Mouse (Mus musculus): ENCODE data around the gene Fbxw7. TPM values are rescaled to one million over a fixed set of nuclear protein-coding genes. Genes with fewer than 3 reads are reported as not detected.

Gene Fbxw7
- polyA plus RNA-seq, 1 experiment from 2014 or later: 9.4 TPM

DNA sequence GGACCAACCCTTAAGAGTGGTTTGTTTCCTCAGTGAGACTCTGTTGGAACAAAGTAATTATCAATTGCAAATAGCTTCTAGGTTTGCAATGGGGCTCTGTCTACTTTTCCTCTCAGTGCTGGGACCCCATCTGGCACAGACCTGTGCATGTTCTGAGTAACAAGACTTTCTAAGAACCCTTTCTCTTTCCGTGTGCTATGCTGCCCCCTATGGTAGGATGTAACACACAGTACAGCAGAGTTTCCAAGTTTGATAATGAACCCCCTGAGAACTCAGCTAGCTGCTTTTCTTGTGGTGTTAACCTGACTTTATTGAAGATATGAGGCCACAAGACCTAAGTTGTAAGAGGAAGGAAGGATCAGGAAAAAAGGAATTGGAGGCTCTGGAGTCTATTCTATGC, 91.5 kb downstream of the Fbxw7 start:
- ATAC-seq (ENCODE audit: borderline replicate concordance, extremely low read depth, low FRiP score, low TSS enrichment): no peak
- 20% methylated on average over 1 of the region's 1 CpGs for WGBS
- Histone ChIP-seq H3K27ac (no peak overlapping the region), H3K9ac (no peak overlapping the region), H3K27me3 (no peaks in the 10 kb centered on the region), H3K9me3 (no peaks in the 10 kb centered on the region), H3K36me3 (no peaks in the 10 kb centered on the region), H3K4me1 (no peaks in the 10 kb centered on the region), H3K4me3 (no peak overlapping the region), H3K4me2 (no peak overlapping the region)

DNA sequence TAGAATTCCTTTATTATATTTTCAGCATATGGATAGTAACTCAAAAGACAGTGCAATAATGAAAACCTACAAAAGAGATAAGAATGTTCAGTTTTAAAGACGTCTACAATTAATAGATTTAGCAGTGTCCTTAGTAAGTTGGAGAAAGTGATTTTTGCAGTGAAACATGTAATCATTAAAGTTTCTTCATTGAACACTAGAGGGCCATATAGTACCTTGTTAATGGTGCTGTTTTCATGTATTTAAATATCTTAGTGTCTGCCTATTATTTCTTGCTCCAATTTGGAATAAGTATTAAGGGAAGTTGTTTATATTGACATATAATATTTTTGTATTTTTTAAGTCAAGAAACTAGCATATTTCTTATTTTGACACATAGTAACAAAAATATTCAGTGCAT, 99.2 kb downstream of the Fbxw7 start:
- no peak overlapping the region for H3K9ac ChIP-seq
- H3K36me3 ChIP-seq: no peaks in the 10 kb centered on the region
- no peak overlapping the region for H3K4me2 ChIP-seq
- peaks cover 3% of the 10 kb centered on the region; the same call in 1 of the 2 replicates for H3K4me1 ChIP-seq
- WGBS: 38% methylated on average over 1 of the region's 1 CpGs
- no peak for ATAC-seq (ENCODE audit: borderline replicate concordance, extremely low read depth, low FRiP score, low TSS enrichment)
- H3K9me3 ChIP-seq: no peaks in the 10 kb centered on the region
- H3K27me3 ChIP-seq: no peaks in the 10 kb centered on the region
- no peak overlapping the region for H3K27ac ChIP-seq
- H3K4me3 ChIP-seq: no peak overlapping the region

DNA sequence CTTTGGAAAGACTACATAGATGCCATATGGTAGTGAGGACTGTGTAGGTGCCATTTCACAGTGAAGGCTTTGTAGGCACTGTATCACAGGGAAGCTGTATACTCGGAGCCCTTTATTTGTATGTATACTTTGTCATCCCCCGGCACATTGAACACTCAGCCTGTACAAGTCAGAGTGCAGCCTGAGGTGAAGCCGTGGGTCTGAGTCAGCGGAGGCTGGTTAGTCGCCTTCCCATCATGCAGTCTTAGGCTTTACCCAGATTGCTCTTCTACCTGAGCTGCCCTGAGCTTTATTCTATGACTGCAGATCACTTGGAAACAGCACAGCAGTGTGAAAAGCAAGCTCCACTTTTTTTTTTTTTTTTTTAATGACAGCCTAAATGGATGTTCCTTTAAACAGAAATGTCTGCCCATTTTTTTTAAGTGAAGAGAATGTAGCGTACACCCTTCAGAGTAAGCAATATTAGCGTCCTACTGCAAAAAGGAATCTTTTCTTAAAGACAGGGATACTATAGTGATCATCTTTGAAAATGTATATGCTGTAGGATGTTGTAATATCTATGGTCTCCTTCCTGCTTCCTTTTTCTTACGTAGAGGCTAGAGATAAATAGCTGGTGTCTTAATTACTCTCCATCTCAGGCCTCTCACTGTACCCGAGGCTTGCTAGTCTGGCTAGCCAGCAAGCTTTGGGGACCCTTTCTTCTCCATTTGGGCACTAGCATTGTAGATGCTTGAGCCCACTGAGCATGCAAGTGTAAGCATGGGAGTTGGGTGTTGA, 103.0 kb downstream of the Fbxw7 start:
- Histone ChIP-seq H3K27ac (no peak overlapping the region), H3K36me3 (no peaks in the 10 kb centered on the region), H3K4me1 (peaks cover 5% of the 10 kb centered on the region; the same call in 1 of the 2 replicates), H3K4me2 (no peak overlapping the region), H3K27me3 (no peaks in the 10 kb centered on the region), H3K4me3 (no peak overlapping the region), H3K9ac (no peak overlapping the region), H3K9me3 (no peaks in the 10 kb centered on the region)
- no peak for ATAC-seq (ENCODE audit: borderline replicate concordance, extremely low read depth, low FRiP score, low TSS enrichment)
- WGBS: 56% methylated on average over 9 of the region's 9 CpGs

DNA sequence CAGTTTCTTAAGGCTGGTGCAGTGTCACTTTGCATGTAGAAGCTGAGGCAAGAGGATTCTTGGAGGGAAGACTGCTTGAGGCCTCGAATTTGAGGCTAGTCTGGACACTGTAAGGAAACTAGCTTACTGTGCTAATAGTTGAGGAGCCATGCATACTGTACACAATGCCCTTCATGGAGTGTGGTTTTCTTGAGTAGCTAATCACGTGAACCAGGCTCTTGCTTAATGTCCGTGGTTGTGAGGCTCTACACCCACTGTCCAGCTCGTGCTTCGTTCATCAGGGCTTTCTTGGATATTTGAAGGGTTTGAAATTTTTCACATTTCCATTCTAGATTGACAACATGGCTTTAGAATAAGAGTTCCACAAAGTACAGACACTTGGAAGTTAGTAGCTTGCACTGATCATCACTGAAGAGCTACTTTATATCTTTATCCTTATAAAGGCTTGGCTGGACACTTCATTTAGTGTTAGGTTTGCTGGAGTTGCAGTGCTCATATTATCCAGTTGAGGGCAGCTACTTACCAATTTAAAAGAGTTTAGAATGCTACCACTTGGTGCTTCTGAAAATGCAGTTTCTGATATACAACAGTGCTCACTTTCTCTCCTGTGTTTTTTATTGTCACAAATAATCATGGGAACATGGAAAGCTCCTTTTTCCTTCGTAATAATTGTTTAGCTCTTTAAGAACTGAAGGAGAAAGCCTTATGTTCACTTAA, 106.8 kb downstream of the Fbxw7 start:
- peaks cover 5% of the 10 kb centered on the region; the same call in 1 of the 2 replicates for H3K4me1 ChIP-seq
- 65% methylated on average over 6 of the region's 6 CpGs for WGBS
- H3K9me3 ChIP-seq: no peaks in the 10 kb centered on the region
- no peak for ATAC-seq (ENCODE audit: borderline replicate concordance, extremely low read depth, low FRiP score, low TSS enrichment)
- no peak overlapping the region for H3K27ac ChIP-seq
- H3K4me2 ChIP-seq: no peak overlapping the region
- no peaks in the 10 kb centered on the region for H3K36me3 ChIP-seq
- H3K4me3 ChIP-seq: no peak overlapping the region
- H3K9ac ChIP-seq: no peak overlapping the region
- no peaks in the 10 kb centered on the region for H3K27me3 ChIP-seq

DNA sequence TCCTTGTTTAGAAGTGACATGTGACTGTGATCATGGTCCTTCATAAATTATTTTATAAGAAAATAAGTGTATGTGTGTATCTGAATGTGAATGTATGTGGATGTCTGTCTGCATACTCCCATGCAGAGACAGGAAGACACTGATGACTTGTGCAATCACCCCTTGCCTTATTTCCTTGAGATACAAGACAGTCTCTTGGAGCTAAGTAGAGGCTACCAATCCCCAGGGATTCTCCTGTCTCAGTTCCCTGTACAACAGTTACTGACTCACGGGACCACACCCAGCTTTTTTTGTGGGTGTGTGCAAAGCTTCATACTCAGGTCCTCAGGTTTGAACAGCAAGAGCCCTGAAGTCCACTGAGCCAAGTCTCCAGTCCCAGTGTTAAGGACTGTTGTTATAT, 108.2 kb downstream of the Fbxw7 start:
- H3K9ac ChIP-seq: no peak overlapping the region
- no peaks in the 10 kb centered on the region for H3K27me3 ChIP-seq
- no peaks in the 10 kb centered on the region for H3K36me3 ChIP-seq
- H3K9me3 ChIP-seq: no peaks in the 10 kb centered on the region
- H3K4me2 ChIP-seq: no peak overlapping the region
- no peak for ATAC-seq (ENCODE audit: borderline replicate concordance, extremely low read depth, low FRiP score, low TSS enrichment)
- H3K27ac ChIP-seq: no peak overlapping the region
- peaks cover 5% of the 10 kb centered on the region; the same call in 1 of the 2 replicates for H3K4me1 ChIP-seq
- 69% methylated on average over 1 of the region's 1 CpGs for WGBS
- H3K4me3 ChIP-seq: no peak overlapping the region

DNA sequence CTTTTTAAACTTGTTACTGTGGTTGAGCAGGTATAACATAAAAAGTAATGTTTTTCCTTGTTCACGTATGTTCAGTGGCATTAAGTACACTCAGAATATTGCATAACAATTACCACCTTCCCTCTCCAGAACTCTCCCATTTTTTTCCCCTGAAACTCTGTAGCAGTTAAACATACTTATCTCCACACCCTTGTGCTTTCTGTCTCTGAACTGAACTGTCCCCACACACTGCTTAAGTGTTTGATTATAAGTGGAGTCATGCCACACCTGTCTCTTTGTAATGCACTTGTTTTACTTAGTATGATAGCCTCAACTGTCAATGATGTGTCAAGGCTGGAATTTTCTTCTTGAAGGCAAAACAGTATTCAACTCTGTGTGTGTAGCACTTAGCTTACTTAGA, 108.6 kb downstream of the Fbxw7 start:
- Histone ChIP-seq H3K36me3 (no peaks in the 10 kb centered on the region), H3K27ac (no peak overlapping the region), H3K9me3 (no peaks in the 10 kb centered on the region), H3K4me1 (0 out of 2 replicates have a peak, but pooled peaks cover 2% of the 10 kb centered on the region), H3K27me3 (no peaks in the 10 kb centered on the region), H3K4me3 (no peak overlapping the region), H3K4me2 (no peak overlapping the region), H3K9ac (no peak overlapping the region)
- WGBS: 50% methylated on average over 1 of the region's 1 CpGs
- ATAC-seq (ENCODE audit: borderline replicate concordance, extremely low read depth, low FRiP score, low TSS enrichment): no peak

DNA sequence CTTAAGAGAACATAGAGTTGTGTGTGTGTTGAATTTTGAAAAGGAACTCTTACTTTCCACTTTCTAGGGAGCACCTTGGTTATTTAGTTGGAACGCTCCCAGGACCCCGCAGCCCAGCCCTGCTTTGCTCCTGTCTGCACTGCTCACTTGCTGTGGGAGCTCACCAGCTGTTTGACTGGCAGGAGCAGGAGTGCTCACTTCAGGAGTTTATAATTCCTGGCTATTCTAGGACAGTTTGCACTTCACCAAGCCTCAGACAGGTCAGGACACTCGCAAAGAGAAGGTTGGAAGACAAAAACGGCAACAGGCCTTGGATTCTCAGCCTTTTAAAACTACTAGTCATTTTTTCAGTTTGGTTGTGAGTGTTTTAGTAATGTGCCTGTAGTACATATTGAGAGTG, 110.2 kb downstream of the Fbxw7 start:
- WGBS: 58% methylated on average over 4 of the region's 4 CpGs
- no peak overlapping the region for H3K4me2 ChIP-seq
- H3K27ac ChIP-seq: no peak overlapping the region

DNA sequence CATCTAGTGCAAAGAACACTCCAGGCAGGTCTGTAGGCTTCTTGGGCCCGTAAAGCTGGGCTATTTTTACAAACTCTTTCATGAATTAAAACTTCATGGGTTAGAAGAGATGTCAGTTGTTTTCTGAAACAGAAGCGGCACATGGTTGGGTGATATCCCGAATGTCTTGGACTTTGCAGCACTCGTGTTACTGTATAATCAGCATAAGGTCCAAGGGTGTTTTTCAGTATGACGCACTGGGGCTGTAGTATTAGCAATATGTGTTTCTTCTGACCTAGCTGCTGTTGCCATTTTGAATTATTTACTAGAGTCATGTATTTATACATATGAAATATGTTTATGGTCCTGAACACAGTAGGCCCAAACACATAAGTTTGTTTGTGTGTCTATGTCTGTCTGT, 111.1 kb downstream of the Fbxw7 start:
- Histone ChIP-seq H3K27ac (no peak overlapping the region), H3K36me3 (no peaks in the 10 kb centered on the region), H3K4me1 (0 out of 2 replicates have a peak, but pooled peaks cover 2% of the 10 kb centered on the region), H3K9ac (no peak overlapping the region), H3K4me3 (no peak overlapping the region), H3K27me3 (no peaks in the 10 kb centered on the region), H3K4me2 (no peak overlapping the region), H3K9me3 (no peaks in the 10 kb centered on the region)
- WGBS: 75% methylated on average over 5 of the region's 5 CpGs
- no peak for ATAC-seq (ENCODE audit: borderline replicate concordance, extremely low read depth, low FRiP score, low TSS enrichment)

More for the DNA sequence above, 110.2 kb downstream of the Fbxw7 start:
- H3K4me1 ChIP-seq: 0 out of 2 replicates have a peak, but pooled peaks cover 2% of the 10 kb centered on the region
- no peak for ATAC-seq (ENCODE audit: borderline replicate concordance, extremely low read depth, low FRiP score, low TSS enrichment)
- H3K9me3 ChIP-seq: no peaks in the 10 kb centered on the region
- no peaks in the 10 kb centered on the region for H3K27me3 ChIP-seq
- H3K9ac ChIP-seq: no peak overlapping the region
- H3K4me3 ChIP-seq: no peak overlapping the region
- H3K36me3 ChIP-seq: no peaks in the 10 kb centered on the region

DNA sequence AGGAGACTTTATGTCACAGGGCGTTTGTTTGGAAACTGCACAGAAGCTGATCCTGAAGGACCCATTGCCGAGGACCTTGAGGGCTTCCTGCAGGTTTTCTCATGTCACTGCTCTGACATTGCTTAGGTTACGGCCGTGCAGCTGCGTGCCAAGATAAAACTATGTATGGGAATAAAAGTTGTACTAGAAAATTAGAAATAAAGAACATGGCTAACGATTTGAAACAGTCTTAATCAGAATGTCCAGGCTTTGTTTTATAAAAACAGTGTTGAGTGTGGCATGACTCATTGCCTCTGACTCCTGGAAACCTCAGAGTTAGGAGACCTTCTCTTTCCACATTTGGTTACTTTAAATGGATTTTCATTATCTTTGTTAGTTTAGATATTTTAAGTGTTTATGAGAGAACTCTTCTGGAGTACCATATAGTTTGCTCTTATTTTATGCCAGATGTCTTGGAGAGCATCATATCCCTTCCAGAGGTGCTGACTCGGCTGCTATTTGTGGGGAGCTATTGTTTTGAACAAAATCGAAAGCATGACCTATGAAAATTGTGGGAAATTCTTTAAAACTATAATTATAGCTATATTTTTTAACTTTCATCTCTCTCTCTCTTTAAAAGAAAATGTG, 112.2 kb downstream of the Fbxw7 start:
- peak; percentile 65; the same call in 1 of the 2 replicates for ATAC-seq (ENCODE audit: borderline replicate concordance, extremely low read depth, low FRiP score, low TSS enrichment)
- Histone ChIP-seq H3K9me3 (no peaks in the 10 kb centered on the region), H3K36me3 (no peaks in the 10 kb centered on the region), H3K4me3 (no peak overlapping the region), H3K27me3 (no peaks in the 10 kb centered on the region), H3K27ac (peak overlapping the region; percentile 17; the same call in 1 of the 2 replicates), H3K4me2 (peak overlapping the region; percentile 13; the same call in 1 of the 2 replicates), H3K4me1 (0 out of 2 replicates have a peak, but pooled peaks cover 1% of the 10 kb centered on the region), H3K9ac (no peak overlapping the region)
- 42% methylated on average over 8 of the region's 8 CpGs for whole genome bisulfite sequencing

DNA sequence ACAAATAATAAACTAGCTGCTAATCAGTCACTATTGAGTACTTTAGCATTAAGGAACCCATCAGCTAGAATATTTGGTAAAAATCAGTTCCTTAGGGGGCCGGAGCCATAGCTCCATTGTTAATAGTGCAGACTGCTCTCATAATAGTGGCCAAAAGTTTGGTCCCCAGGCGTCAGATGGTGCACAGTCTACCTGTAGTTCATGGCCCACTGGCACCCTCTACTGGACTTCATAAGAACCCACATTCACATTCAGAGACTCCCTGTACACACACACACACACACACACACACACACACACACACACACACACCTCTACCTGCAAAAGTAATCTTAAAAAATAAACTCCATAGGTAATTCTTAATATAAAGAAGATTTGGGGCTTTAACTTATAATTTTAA, 112.8 kb downstream of the Fbxw7 start:
- H3K9ac ChIP-seq: no peak overlapping the region
- no peaks in the 10 kb centered on the region for H3K36me3 ChIP-seq
- no peaks in the 10 kb centered on the region for H3K4me1 ChIP-seq
- 73% methylated on average over 2 of the region's 2 CpGs for WGBS
- H3K27ac ChIP-seq: no peak overlapping the region
- H3K4me3 ChIP-seq: no peak overlapping the region
- no peaks in the 10 kb centered on the region for H3K27me3 ChIP-seq
- ATAC-seq (ENCODE audit: borderline replicate concordance, extremely low read depth, low FRiP score, low TSS enrichment): no peak
- H3K4me2 ChIP-seq: no peak overlapping the region
- no peaks in the 10 kb centered on the region for H3K9me3 ChIP-seq

DNA sequence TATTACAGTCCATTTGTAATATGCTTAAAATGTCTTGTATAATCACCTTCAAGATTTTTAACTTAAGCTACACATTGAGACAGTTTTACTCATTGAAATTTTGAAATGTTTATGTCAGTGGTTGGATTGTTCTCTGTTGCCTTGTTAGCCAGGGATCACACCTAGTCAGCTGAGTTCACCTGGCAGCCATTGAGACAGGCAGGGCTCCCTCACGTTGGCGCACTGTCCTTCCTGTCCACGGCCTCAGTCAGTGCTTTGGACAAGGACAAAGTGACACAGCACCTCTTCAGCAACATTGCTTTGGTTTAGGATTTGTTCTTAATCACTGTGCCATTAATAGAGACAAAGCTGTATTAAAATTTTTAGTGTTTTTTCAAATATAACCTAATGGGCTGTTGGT, 114.1 kb downstream of the Fbxw7 start:
- Histone ChIP-seq H3K27ac (no peak overlapping the region), H3K36me3 (no peaks in the 10 kb centered on the region), H3K9me3 (no peaks in the 10 kb centered on the region), H3K9ac (no peak overlapping the region), H3K27me3 (no peaks in the 10 kb centered on the region), H3K4me2 (no peak overlapping the region), H3K4me1 (no peaks in the 10 kb centered on the region), H3K4me3 (no peak overlapping the region)
- WGBS: 88% methylated on average over 3 of the region's 3 CpGs
- no peak for ATAC-seq (ENCODE audit: borderline replicate concordance, extremely low read depth, low FRiP score, low TSS enrichment)

DNA sequence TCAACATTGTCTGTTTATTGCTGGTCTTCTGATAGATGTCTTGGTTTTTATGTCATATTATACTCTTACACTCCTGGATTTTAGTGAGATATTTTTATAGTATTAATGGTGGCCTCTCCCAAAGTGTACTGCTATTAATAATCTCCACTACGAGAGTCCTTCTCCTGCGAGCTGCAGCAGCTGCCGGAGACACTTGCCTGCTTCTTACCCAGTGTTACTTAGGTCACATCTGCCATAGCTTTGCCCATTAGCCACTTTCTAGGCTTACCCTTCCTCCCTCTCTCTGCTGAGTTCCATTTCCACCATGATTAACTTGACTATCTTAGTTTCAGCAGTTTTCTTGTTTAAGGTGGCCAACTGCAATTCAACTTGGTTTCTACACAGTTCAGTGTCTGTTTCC, 115.6 kb downstream of the Fbxw7 start:
- WGBS: 74% methylated on average over 3 of the region's 3 CpGs

More for the DNA sequence above, 115.6 kb downstream of the Fbxw7 start:
- ATAC-seq (ENCODE audit: borderline replicate concordance, extremely low read depth, low FRiP score, low TSS enrichment): no peak
- H3K9ac ChIP-seq: no peak overlapping the region
- no peak overlapping the region for H3K4me3 ChIP-seq
- H3K27me3 ChIP-seq: no peaks in the 10 kb centered on the region
- H3K4me2 ChIP-seq: no peak overlapping the region
- no peaks in the 10 kb centered on the region for H3K36me3 ChIP-seq
- no peaks in the 10 kb centered on the region for H3K4me1 ChIP-seq
- H3K27ac ChIP-seq: no peak overlapping the region
- H3K9me3 ChIP-seq: no peaks in the 10 kb centered on the region
